ENCODE assay signal across 8 mouse cellular contexts in the genomic region with DNA sequence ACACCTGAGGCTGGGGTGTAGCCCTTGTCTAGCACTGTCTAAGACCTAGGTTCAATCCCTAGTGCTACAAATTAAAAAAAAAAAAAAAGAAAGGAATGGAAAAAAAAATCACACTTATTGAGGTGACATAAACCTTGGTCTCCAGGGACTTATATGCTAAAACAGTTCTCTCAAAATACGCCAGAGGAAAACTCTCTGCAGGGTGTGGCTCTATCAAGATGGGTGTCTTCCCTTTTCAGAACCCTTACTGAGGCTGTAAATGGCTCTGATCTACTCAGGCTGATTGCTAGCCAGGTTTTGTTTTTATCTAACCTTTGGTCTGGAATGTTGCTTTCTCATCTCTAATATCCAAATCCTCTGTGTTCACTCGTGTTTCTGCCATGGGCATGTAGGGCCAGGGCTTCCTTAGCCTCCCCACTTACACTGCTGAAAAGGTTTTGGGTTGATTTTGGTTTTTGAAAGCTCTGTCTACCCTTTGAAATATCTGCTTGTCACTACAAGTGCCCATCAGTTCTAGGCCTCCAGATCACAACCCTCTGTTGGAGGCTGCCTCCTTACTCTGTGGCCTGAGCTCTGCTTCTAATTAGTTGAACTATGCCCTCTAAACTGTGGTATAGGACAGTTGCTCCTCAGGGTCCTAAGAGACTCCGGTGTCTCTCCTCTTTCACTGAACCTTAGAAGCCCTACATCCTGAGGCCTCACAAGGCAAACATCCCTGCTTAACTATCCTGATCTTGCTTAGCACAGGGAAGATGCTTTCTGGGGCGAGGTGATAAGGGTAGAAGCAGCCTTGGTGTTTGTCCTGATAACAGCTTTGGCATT. TPM values are rescaled to one million over a fixed set of nuclear protein-coding genes. Genes with fewer than 3 reads are reported as not detected.
A peak's percentile ranks its signal among the peaks of the same experiment; 100 is the strongest.
DNase-seq lines count a peak whose midpoint lies in the region; ATAC-seq and TF ChIP-seq lines count a peak whose summit lies in the region.

No protein-coding gene starts in this region.

- H3K36me3 ChIP-seq in heart, embryonic 10.5 days, result peaks cover 37% of the 10 kb centered on the region
- peaks cover 3% of the 10 kb centered on the region for H3K36me3 ChIP-seq in embryonic facial prominence, embryonic 11.5 days (replicated peaks; ENCODE audit: control insufficient read depth, insufficient read depth, low read depth, low read length)
- peaks cover 29% of the 10 kb centered on the region for H3K36me3 ChIP-seq in kidney, embryonic 14.5 days (ENCODE audit: control insufficient read depth, insufficient read depth, low read length)
- peaks cover 13% of the 10 kb centered on the region for H3K36me3 ChIP-seq in midbrain, postnatal 0 days (ENCODE audit: insufficient read depth, low read length)

- 61% methylated on average over 4 of the region's 4 CpGs for WGBS in heart, embryonic 10.5 days
- WGBS in embryonic facial prominence, embryonic 11.5 days, result 57% methylated on average over 4 of the region's 4 CpGs
- WGBS in kidney, embryonic 14.5 days, result 80% methylated on average over 4 of the region's 4 CpGs
- 81% methylated on average over 4 of the region's 4 CpGs for WGBS in midbrain, postnatal 0 days
- WGBS in cerebellum, adult 2 months, result 90% methylated on average over 4 of the region's 4 CpGs

- DNase-seq in heart, embryonic 10.5 days (ENCODE audit: low spot score), result no peak
- DNase-seq in heart, postnatal 4 days, result no peak
- DNase-seq in embryonic facial prominence, embryonic 11.5 days (ENCODE audit: low spot score), result peak; percentile 18
- DNase-seq in midbrain, postnatal 0 days (ENCODE audit: low spot score), result no peak
- no peak for DNase-seq in cerebellum, postnatal 25 days
- no peak for DNase-seq in adrenal gland, postnatal 36 days
- DNase-seq in cerebellum, adult 2 months, result no peak

- H3K27me3 ChIP-seq in heart, embryonic 10.5 days (ENCODE audit: insufficient read depth, poor library complexity, severe bottlenecking), result no peaks in the 10 kb centered on the region
- H3K27me3 ChIP-seq in embryonic facial prominence, embryonic 11.5 days (ENCODE audit: control insufficient read depth, insufficient read depth, low read length), result no peaks in the 10 kb centered on the region
- H3K27me3 ChIP-seq in kidney, embryonic 14.5 days (ENCODE audit: control insufficient read depth, insufficient read depth, low read length), result no peaks in the 10 kb centered on the region
- H3K27me3 ChIP-seq in midbrain, postnatal 0 days (ENCODE audit: insufficient read depth, low read length), result no peaks in the 10 kb centered on the region
- no peaks in the 10 kb centered on the region for H3K27me3 ChIP-seq in cerebellum, adult 2 months (ENCODE audit: control insufficient read depth, insufficient read depth, low read length)

- H3K4me3 ChIP-seq in heart, embryonic 10.5 days, result peak overlapping the region; percentile 94
- H3K4me3 ChIP-seq in embryonic facial prominence, embryonic 11.5 days (ENCODE audit: low read depth, low read length), result peak overlapping the region; percentile 76; the same call in 1 of the 2 replicates
- peak overlapping the region; percentile 78; the same call in 1 of the 2 replicates for H3K4me3 ChIP-seq in kidney, embryonic 14.5 days (ENCODE audit: low read length)
- no peak overlapping the region for H3K4me3 ChIP-seq in midbrain, postnatal 0 days (ENCODE audit: low read depth, low read length)
- no peak overlapping the region for H3K4me3 ChIP-seq in cerebellum, adult 2 months (replicated peaks; ENCODE audit: insufficient read depth, low read depth, low read length)

- peak overlapping the region; percentile 17; the same call in 1 of the 2 replicates for H3K4me2 ChIP-seq in embryonic facial prominence, embryonic 11.5 days (ENCODE audit: low read depth, low read length)
- H3K4me2 ChIP-seq in kidney, embryonic 14.5 days (replicated peaks; ENCODE audit: low read depth, low read length), result peak overlapping the region; percentile 86
- peak overlapping the region; percentile 84; the same call in 1 of the 2 replicates for H3K4me2 ChIP-seq in midbrain, postnatal 0 days (ENCODE audit: low read depth, low read length, poor library complexity, severe bottlenecking)

- TF ChIP-seq CTCF in midbrain, postnatal 0 days (IDR thresholded peaks at IDR 0.05), result no peak
- no peak for TF ChIP-seq CTCF in cerebellum, adult 2 months (IDR thresholded peaks at IDR 0.05; ENCODE audit: borderline replicate concordance, insufficient read depth, low read depth, low read length)

- no peak overlapping the region for H3K27ac ChIP-seq in heart, embryonic 10.5 days
- H3K27ac ChIP-seq in embryonic facial prominence, embryonic 11.5 days (replicated peaks; ENCODE audit: low read depth, low read length), result no peak overlapping the region
- 0 out of 2 replicates have a peak overlapping the region, but pooled peaks have one; percentile 95 for H3K27ac ChIP-seq in kidney, embryonic 14.5 days (ENCODE audit: low read depth, low read length)
- H3K27ac ChIP-seq in midbrain, postnatal 0 days (ENCODE audit: low read depth, low read length), result 0 out of 2 replicates have a peak overlapping the region, but pooled peaks have one; percentile 18
- no peak overlapping the region for H3K27ac ChIP-seq in cerebellum, adult 2 months (ENCODE audit: insufficient read depth, low read length)

- peak overlapping the region; percentile 6; the same call in 1 of the 2 replicates for H3K9ac ChIP-seq in embryonic facial prominence, embryonic 11.5 days (replicated peaks; ENCODE audit: low read length)
- peak overlapping the region; percentile 93; the same call in 1 of the 2 replicates for H3K9ac ChIP-seq in kidney, embryonic 14.5 days (ENCODE audit: low read depth, low read length)
- no peak overlapping the region for H3K9ac ChIP-seq in midbrain, postnatal 0 days (replicated peaks; ENCODE audit: low read length, poor library complexity, severe bottlenecking)

- no peak for ATAC-seq in embryonic facial prominence, embryonic 11.5 days (replicated peaks; ENCODE audit: insufficient number of reproducible peaks, low FRiP score, low TSS enrichment, low read depth)
- no peak for ATAC-seq in kidney, embryonic 14.5 days (ENCODE audit: low FRiP score, low TSS enrichment)
- no peak for ATAC-seq in midbrain, postnatal 0 days (ENCODE audit: low FRiP score)

- no peak for TF ChIP-seq POLR2A in cerebellum, adult 2 months (IDR thresholded peaks at IDR 0.05; ENCODE audit: borderline replicate concordance, insufficient read depth, low read length)

- no peaks in the 10 kb centered on the region for H3K9me3 ChIP-seq in heart, embryonic 10.5 days
- no peaks in the 10 kb centered on the region for H3K9me3 ChIP-seq in embryonic facial prominence, embryonic 11.5 days (replicated peaks; ENCODE audit: control insufficient read depth, low read length)
- H3K9me3 ChIP-seq in kidney, embryonic 14.5 days (ENCODE audit: control insufficient read depth, low read length), result no peaks in the 10 kb centered on the region
- no peaks in the 10 kb centered on the region for H3K9me3 ChIP-seq in midbrain, postnatal 0 days (ENCODE audit: low read length)

- peaks cover 38% of the 10 kb centered on the region for H3K4me1 ChIP-seq in heart, embryonic 10.5 days
- peaks cover 8% of the 10 kb centered on the region for H3K4me1 ChIP-seq in embryonic facial prominence, embryonic 11.5 days (ENCODE audit: control insufficient read depth, insufficient read depth, low read length)
- peaks cover 19% of the 10 kb centered on the region for H3K4me1 ChIP-seq in kidney, embryonic 14.5 days (ENCODE audit: control insufficient read depth, insufficient read depth, low read length)
- H3K4me1 ChIP-seq in midbrain, postnatal 0 days (ENCODE audit: insufficient read depth, low read length), result peaks cover 12% of the 10 kb centered on the region
- peaks cover 16% of the 10 kb centered on the region for H3K4me1 ChIP-seq in cerebellum, adult 2 months (ENCODE audit: control insufficient read depth, insufficient read depth, low read length)

RNA-seq across cellular contexts. Expression of a gene that starts 1.9 kb away (rescaled TPM):
- polyA plus RNA-seq in heart, embryonic 10.5 days (2016; fragmentation: Nextera tagmentation; extraction: Ambion mirVana), result 139 and 148 TPM in 2 replicates
- 100 to 1,000 TPM in 1 of 2 experiments, 10 to 100 TPM in 1; 94.4 to 103 TPM for total RNA-seq in heart, postnatal 4 days (2021)
- polyA plus RNA-seq in embryonic facial prominence, embryonic 11.5 days (2014; fragmentation: Nextera tagmentation; extraction: Ambion mirVana), result 207 and 210 TPM in 2 replicates
- 178 and 249 TPM in 2 replicates for polyA plus RNA-seq in kidney, embryonic 14.5 days (2014; fragmentation: Nextera tagmentation; extraction: Ambion mirVana)
- total RNA-seq in midbrain, postnatal 0 days (2014; rRNA removed), result 17.2 and 20.4 TPM in 2 replicates
- polyA plus RNA-seq in midbrain, postnatal 0 days (2015; fragmentation: Nextera tagmentation; extraction: Ambion mirVana), result 137 and 143 TPM in 2 replicates
- total RNA-seq in adrenal gland, postnatal 36 days (2021), result 10 to 100 TPM; 81.9 to 98.1 TPM
- polyA plus RNA-seq in cerebellum, adult 2 months (2012; rRNA removed), result 57.8 and 59.5 TPM in 2 replicates

RNA-seq across cellular contexts. Expression of a gene that starts 2.3 kb away (rescaled TPM):
- polyA plus RNA-seq in heart, embryonic 10.5 days (2016; fragmentation: Nextera tagmentation; extraction: Ambion mirVana), result 24.0 and 28.8 TPM in 2 replicates
- total RNA-seq in heart, postnatal 4 days (2021), result 10 to 100 TPM; 36.4 to 42.8 TPM
- 31.4 and 33.3 TPM in 2 replicates for polyA plus RNA-seq in embryonic facial prominence, embryonic 11.5 days (2014; fragmentation: Nextera tagmentation; extraction: Ambion mirVana)
- 31.7 and 46.9 TPM in 2 replicates for polyA plus RNA-seq in kidney, embryonic 14.5 days (2014; fragmentation: Nextera tagmentation; extraction: Ambion mirVana)
- total RNA-seq in midbrain, postnatal 0 days (2014; rRNA removed), result 41.2 and 48.0 TPM in 2 replicates
- 12.6 and 14.4 TPM in 2 replicates for polyA plus RNA-seq in midbrain, postnatal 0 days (2015; fragmentation: Nextera tagmentation; extraction: Ambion mirVana)
- total RNA-seq in adrenal gland, postnatal 36 days (2021), result 10 to 100 TPM; 29.7 to 42.1 TPM
- polyA plus RNA-seq in cerebellum, adult 2 months (2012; rRNA removed), result 20.7 and 21.5 TPM in 2 replicates

RNA-seq across cellular contexts. Expression of a gene that starts 44.7 kb away (rescaled TPM):
- 0.78 and 1.1 TPM in 2 replicates for polyA plus RNA-seq in heart, embryonic 10.5 days (2016; fragmentation: Nextera tagmentation; extraction: Ambion mirVana)
- total RNA-seq in heart, postnatal 4 days (2021), result 1 to 10 TPM; 1.5 TPM
- 2.0 and 2.5 TPM in 2 replicates for polyA plus RNA-seq in embryonic facial prominence, embryonic 11.5 days (2014; fragmentation: Nextera tagmentation; extraction: Ambion mirVana)
- polyA plus RNA-seq in kidney, embryonic 14.5 days (2014; fragmentation: Nextera tagmentation; extraction: Ambion mirVana), result 2.1 and 2.9 TPM in 2 replicates
- 41.4 and 44.2 TPM in 2 replicates for total RNA-seq in midbrain, postnatal 0 days (2014; rRNA removed)
- polyA plus RNA-seq in midbrain, postnatal 0 days (2015; fragmentation: Nextera tagmentation; extraction: Ambion mirVana), result 37.5 and 39.5 TPM in 2 replicates
- total RNA-seq in adrenal gland, postnatal 36 days (2021), result under 1 TPM; 0.17 to 0.36 TPM
- polyA plus RNA-seq in cerebellum, adult 2 months (2012; rRNA removed), result 22.3 and 23.8 TPM in 2 replicates

RNA-seq across cellular contexts. Expression of a gene that starts 46.0 kb away (rescaled TPM):
- polyA plus RNA-seq in heart, embryonic 10.5 days (2016; fragmentation: Nextera tagmentation; extraction: Ambion mirVana), result 0.27 and 1.9 TPM in 2 replicates
- under 1 TPM in 1 of 2 experiments, not detected in 1; 0.38 TPM for total RNA-seq in heart, postnatal 4 days (2021)
- 0.55 and 3.0 TPM in 2 replicates for polyA plus RNA-seq in embryonic facial prominence, embryonic 11.5 days (2014; fragmentation: Nextera tagmentation; extraction: Ambion mirVana)
- 29.1 and 57.6 TPM in 2 replicates for polyA plus RNA-seq in kidney, embryonic 14.5 days (2014; fragmentation: Nextera tagmentation; extraction: Ambion mirVana)
- 1.4 and 5.4 TPM in 2 replicates for total RNA-seq in midbrain, postnatal 0 days (2014; rRNA removed)
- 1.0 and 2.0 TPM in 2 replicates for polyA plus RNA-seq in midbrain, postnatal 0 days (2015; fragmentation: Nextera tagmentation; extraction: Ambion mirVana)
- total RNA-seq in adrenal gland, postnatal 36 days (2021), result not detected
- 3.2 and 3.5 TPM in 2 replicates for polyA plus RNA-seq in cerebellum, adult 2 months (2012; rRNA removed)

Comparison
In these comparisons a context has a peak if more than half of its experiments do, and no peak if none do; other contexts are left out.
1. H3K27ac ChIP-seq: peak in kidney, embryonic 14.5 days (single experiment) and midbrain, postnatal 0 days (single experiment); none in heart, embryonic 10.5 days (single experiment), embryonic facial prominence, embryonic 11.5 days (single experiment) and cerebellum, adult 2 months (single experiment).
2. H3K4me3 ChIP-seq: peak in heart, embryonic 10.5 days (single experiment), embryonic facial prominence, embryonic 11.5 days (single experiment) and kidney, embryonic 14.5 days (single experiment); none in midbrain, postnatal 0 days (single experiment) and cerebellum, adult 2 months (single experiment).
3. H3K4me2 ChIP-seq: peak in every context shown above with its lines; median percentile 86 in kidney, embryonic 14.5 days; 84 in midbrain, postnatal 0 days; 17 in embryonic facial prominence, embryonic 11.5 days.